Mouse (Mus musculus) CH12.LX (cell line): ENCODE results near the gene Il17re.

Experiments used
- CTCF ChIP-seq, 2 experiments: IDR thresholded peaks in 1 of 2; conservative IDR thresholded peaks in 1 of 2; 2 replicates each; pipeline ENCODE4 v1.5.1; 2011 to 2012; ENCODE audit warnings: low read depth in 2 of 2, low read length in 2 of 2, improper control_type of control experiment in 1 of 2, inconsistent platforms in 1 of 2, mild to moderate bottlenecking in 1 of 2, moderate library complexity in 1 of 2
- HCFC1 ChIP-seq: IDR thresholded peaks from 2 replicates; pipeline ENCODE4 v1.6.1; 2012; ENCODE audit warnings: low read depth, mild to moderate bottlenecking, inconsistent platforms, low read length, improper control_type of control experiment
- JUND ChIP-seq: conservative IDR thresholded peaks from 2 replicates; pipeline ENCODE4 v1.6.1; 2011; ENCODE audit warnings: low read depth, low read length, improper control_type of control experiment
- MAZ ChIP-seq: IDR thresholded peaks from 2 replicates; pipeline ENCODE4 v1.6.1; 2012; ENCODE audit warnings: low read depth, mild to moderate bottlenecking, inconsistent platforms, low read length, improper control_type of control experiment, moderate library complexity
- MYC ChIP-seq: IDR thresholded peaks from 2 replicates; pipeline ENCODE4 v1.6.1; 2011; ENCODE audit warnings: low read depth, mild to moderate bottlenecking, improper control_type of control experiment, low read length
- NELFE ChIP-seq: IDR thresholded peaks from 2 replicates; pipeline ENCODE4 v1.6.1; 2011; ENCODE audit warnings: low read depth, low read length, improper control_type of control experiment

- TF ChIP-seq NELFE (no peak), CTCF (conservative IDR thresholded peaks at IDR 0.05 in 1 of 2, IDR thresholded peaks at IDR 0.05 in 1 of 2; ENCODE audit: low read depth in 2 of 2, low read length in 2 of 2) (no peak), MYC (no peak), HCFC1 (no peak), JUND (no peak), MAZ (no peak)
Observed at GRCm38 (mm10) chr6:113464040-113464439, 5.8 kb downstream of the Il17re start.
